Mouse (Mus musculus) heart, postnatal 0 days (tissue): ENCODE results near the gene Rpl23.

ENCODE experiments used
- CTCF ChIP-seq: IDR thresholded peaks from 2 replicates; pipeline ENCODE4 v1.5.1; 2016; ENCODE audit warnings: antibody characterized with exemption, control low read depth, low read depth
- EP300 ChIP-seq: IDR thresholded peaks from 2 replicates; pipeline ENCODE4 v1.6.1; 2016; ENCODE audit warnings: antibody characterized with exemption, low read depth

DNA sequence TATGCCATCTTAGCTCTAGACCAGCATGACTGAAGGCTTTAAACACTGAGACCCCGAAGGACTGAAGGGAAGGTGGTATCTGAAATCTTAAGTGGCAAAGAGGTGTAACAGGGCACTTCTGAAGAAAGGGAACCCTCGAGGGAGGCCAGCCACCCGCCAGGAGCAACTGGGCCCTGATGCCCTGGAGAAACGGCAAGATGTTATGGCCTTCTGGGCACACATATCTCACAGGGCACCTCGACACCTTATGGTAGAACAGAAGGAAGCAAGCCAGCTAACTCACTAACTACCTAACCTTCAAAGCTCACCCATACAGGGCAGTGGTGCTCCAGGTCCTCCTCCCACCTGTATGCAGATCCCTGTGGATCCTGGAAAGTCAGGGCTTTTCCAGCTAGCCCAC, 40.1 kb downstream of the Rpl23 start:
- TF ChIP-seq CTCF (no peak), EP300 (no peak)
